Mouse (Mus musculus) c-Kit-negative CD71-positive TER-119-positive erythroid progenitor cells, embryonic 14.5 days (primary cell): ENCODE measurements around the gene Creb5.

Source experiments
- DNase-seq: peaks from one replicate; pipeline ENCODE4 v3.0.0-alpha.2; 2013; ENCODE audit warnings: low read depth, low spot score

The Creb5 gene

GRCm38 (mm10) chr6:53429891-53430290 is 142.8 kb downstream of the Creb5 start:
- DNase-seq, result no peak

- no peak for DNase-seq
Measured at GRCm38 (mm10) chr6:53445862-53446460, 158.9 kb downstream of the Creb5 start.

- DNase-seq, result no peak
Measured at GRCm38 (mm10) chr6:53447479-53447878, 160.4 kb downstream of the Creb5 start.

GRCm38 (mm10) chr6:53448317-53448870 is 161.3 kb downstream of the Creb5 start:
- DNase-seq, result no peak

GRCm38 (mm10) chr6:53449437-53450173 is 162.5 kb downstream of the Creb5 start:
- no peak for DNase-seq

- no peak for DNase-seq
Measured at GRCm38 (mm10) chr6:53450494-53450893, 163.4 kb downstream of the Creb5 start.

GRCm38 (mm10) chr6:53452240-53452639 is 165.2 kb downstream of the Creb5 start:
- DNase-seq, result no peak

GRCm38 (mm10) chr6:53455442-53455841 is 168.4 kb downstream of the Creb5 start:
- no peak for DNase-seq

GRCm38 (mm10) chr6:53456111-53456510 is 169.0 kb downstream of the Creb5 start:
- no peak for DNase-seq

- no peak for DNase-seq
Measured at GRCm38 (mm10) chr6:53459995-53460747, 173.1 kb downstream of the Creb5 start.

GRCm38 (mm10) chr6:53461056-53461455 is 174.0 kb downstream of the Creb5 start:
- no peak for DNase-seq

GRCm38 (mm10) chr6:53461775-53462770 is 175.0 kb downstream of the Creb5 start:
- no peak for DNase-seq

- no peak for DNase-seq
Measured at GRCm38 (mm10) chr6:53462802-53463201, 175.7 kb downstream of the Creb5 start.

GRCm38 (mm10) chr6:53463261-53463813 is 176.3 kb downstream of the Creb5 start:
- no peak for DNase-seq

GRCm38 (mm10) chr6:53469204-53469603 is 182.1 kb downstream of the Creb5 start:
- DNase-seq, result no peak

- DNase-seq, result no peak
Measured at GRCm38 (mm10) chr6:53469703-53470102, 182.6 kb downstream of the Creb5 start.

- DNase-seq, result no peak
Measured at GRCm38 (mm10) chr6:53470559-53470958, 183.5 kb downstream of the Creb5 start.

GRCm38 (mm10) chr6:53470999-53471591 is 184.0 kb downstream of the Creb5 start:
- DNase-seq, result no peak

- no peak for DNase-seq
Measured at GRCm38 (mm10) chr6:53472751-53473150, 185.7 kb downstream of the Creb5 start.

- no peak for DNase-seq
Measured at GRCm38 (mm10) chr6:53477501-53477900, 190.4 kb downstream of the Creb5 start.
